Mouse (Mus musculus) Patski (cell line): ENCODE measurements at regions not wholly inside any gene's neighbourhood (a gene's known extent, or its start where the extent isn't known, plus 50 kb on each side); places are given as distances from the start of the nearest gene placed in this dataset.

Experiments
- ATAC-seq: fragments of 100-300 bp; one replicate; pipeline ENCODE4 v1.8.0; 2021
- CTCF ChIA-PET: fragments of 350-600 bp; sonication (Branson Sonifier 250); formaldehyde crosslinking; loops from one replicate; lab custom pipeline; 2022; ENCODE audit warnings: inconsistent platforms; lab: Charles Lee
- POLR2A ChIA-PET: fragments of 350-600 bp; sonication (Branson Sonifier 250); formaldehyde crosslinking; loops from one replicate; lab custom pipeline; 2022; ENCODE audit warnings: antibody characterized with exemption, inconsistent platforms; lab: Charles Lee
- DNase-seq: peaks from one replicate; pipeline ENCODE4 v3.0.0-alpha.2; 2011; ENCODE audit warnings: low read depth, low spot score
- H3K27me3 ChIP-seq: fragments of 371-371 bp; one replicate; pipeline ENCODE4 v1.5.1; 2021
- CTCF ChIP-seq: fragments of 100-300 bp; IDR thresholded peaks from one replicate; pipeline ENCODE4 v1.5.1; 2021
- in situ Hi-C: fragments of 300-500 bp; cut with MboI; formaldehyde crosslinking; loops from 3 replicates; pipeline ENCODE4 v1.11.1; 2018; ENCODE audit warnings: low pct_unique_long_range_greater_than_20kb, mixed read lengths

GRCm38 (mm10) chr1:41431127-41431690 lies 625.8 kb downstream of the Tmem182 start:
- no peak for ATAC-seq
- POLR2A ChIA-PET, result interaction anchor here (0.5 to 0.7 kb wide), 2 partner anchors 12 to 15 kb away, joined by 4 to 6 read pairs; no protein-coding TSS in a partner anchor
- in situ Hi-C loops, result loop anchor here (25.0 kb wide), 1 partner anchor 1281 kb away; no protein-coding TSS in a partner anchor
- CTCF ChIA-PET, result no interaction called here
- no peak for TF ChIP-seq CTCF
- H3K27me3 ChIP-seq, result no peaks in the 10 kb centered on the region
- DNase-seq, result no peak

- CTCF ChIA-PET, result interaction anchor here (0.7 kb wide), 1 partner anchor 197 kb away, joined by 3 read pairs; no protein-coding TSS in a partner anchor
- ATAC-seq, result peak; percentile 99
- no peak for TF ChIP-seq CTCF
- in situ Hi-C loops, result loop anchor here (5.0 to 25.0 kb wide), 2 partner anchors 278 to 1277 kb away; no protein-coding TSS in a partner anchor
- POLR2A ChIA-PET, result no interaction called here
- peak; percentile 91 for DNase-seq
- H3K27me3 ChIP-seq, result no peaks in the 10 kb centered on the region
These were observed 630.0 kb downstream of the Tmem182 start for GRCm38 (mm10) chr1:41435379-41435778.

- ChIA-PET CTCF (interaction anchor here (0.9 kb wide), 1 partner anchor 12 kb away, joined by 3 read pairs; no protein-coding TSS in a partner anchor), POLR2A (no interaction called here)
- DNase-seq (no peak), ATAC-seq (no peak)
- H3K27me3 ChIP-seq, result no peaks in the 10 kb centered on the region
- TF ChIP-seq CTCF, result no peak
- in situ Hi-C loops, result loop anchor here (25.0 kb wide), 1 partner anchor 1262 kb away; no protein-coding TSS in a partner anchor
These were observed 644.6 kb downstream of the Tmem182 start for GRCm38 (mm10) chr1:41449972-41450371.
